8 mouse cellular contexts compared by ENCODE assay signal in genomic region chr5:23844531-23844841, GRCm38 (mm10). TPM values are rescaled to one million over a fixed set of nuclear protein-coding genes. Genes with fewer than 3 reads are reported as not detected.
DNase-seq lines count a peak whose midpoint lies in the region; ATAC-seq and TF ChIP-seq lines count a peak whose summit lies in the region.

No protein-coding gene starts in this region.

- DNase-seq in frontal cortex, postnatal 14 days (ENCODE audit: low spot score in 2 of 2), result no peak
- peak; percentile 43 for DNase-seq in hindbrain, embryonic 14.5 days (ENCODE audit: low spot score)
- DNase-seq in liver, embryonic 13.5 days, result no peak
- DNase-seq in yolk sac, embryonic 10.5 days (ENCODE audit: low spot score), result no peak

- peak overlapping the region; percentile 18 for H3K27ac ChIP-seq in ES-Bruce4 (ENCODE audit: insufficient read depth, low read length)
- peak overlapping the region; percentile 79 for H3K27ac ChIP-seq in hindbrain, embryonic 14.5 days
- H3K27ac ChIP-seq in liver, embryonic 13.5 days, result peak overlapping the region; percentile 75
- H3K27ac ChIP-seq in neural tube, embryonic 13.5 days (replicated peaks), result peak overlapping the region; percentile 87

- peak overlapping the region; percentile 70 for H3K9ac ChIP-seq in ES-Bruce4 (ENCODE audit: low read depth, poor library complexity, severe bottlenecking)
- H3K9ac ChIP-seq in hindbrain, embryonic 14.5 days, result peak overlapping the region; percentile 74
- peak overlapping the region; percentile 87 for H3K9ac ChIP-seq in liver, embryonic 13.5 days
- H3K9ac ChIP-seq in neural tube, embryonic 13.5 days, result peak overlapping the region; percentile 68

- no peaks in the 10 kb centered on the region for H3K27me3 ChIP-seq in ES-Bruce4 (ENCODE audit: control insufficient read depth, insufficient read depth, low read length, poor library complexity, severe bottlenecking)
- peaks cover 9% of the 10 kb centered on the region for H3K27me3 ChIP-seq in erythroblast, embryonic 14.5 days (ENCODE audit: control insufficient read depth)
- H3K27me3 ChIP-seq in hindbrain, embryonic 14.5 days (ENCODE audit: control insufficient read depth, insufficient read depth, low read length), result no peaks in the 10 kb centered on the region
- no peaks in the 10 kb centered on the region for H3K27me3 ChIP-seq in liver, embryonic 13.5 days
- no peaks in the 10 kb centered on the region for H3K27me3 ChIP-seq in neural tube, embryonic 13.5 days

- no peak for TF ChIP-seq CTCF in ES-Bruce4 (IDR thresholded peaks at IDR 0.05; ENCODE audit: low read depth, low read length)

- H3K36me3 ChIP-seq in ES-Bruce4 (ENCODE audit: control insufficient read depth, insufficient read depth, low read length, poor library complexity, severe bottlenecking), result peaks cover 10% of the 10 kb centered on the region
- peaks cover 18% of the 10 kb centered on the region for H3K36me3 ChIP-seq in erythroblast, embryonic 14.5 days (ENCODE audit: control insufficient read depth)
- peaks cover 13% of the 10 kb centered on the region for H3K36me3 ChIP-seq in hindbrain, embryonic 14.5 days (replicated peaks; ENCODE audit: control insufficient read depth, insufficient read depth)
- H3K36me3 ChIP-seq in liver, embryonic 13.5 days, result peaks cover 6% of the 10 kb centered on the region; the same call in 1 of the 2 replicates
- peaks cover 10% of the 10 kb centered on the region for H3K36me3 ChIP-seq in neural tube, embryonic 13.5 days

- ATAC-seq in frontal cortex, adult (ENCODE audit: low TSS enrichment), result peak; percentile 26
- ATAC-seq in hindbrain, embryonic 14.5 days (ENCODE audit: low FRiP score), result no peak
- ATAC-seq in liver, embryonic 13.5 days (ENCODE audit: low read depth), result 0 out of 2 replicates have a peak, but pooled peaks have one; percentile 2
- 0 out of 2 replicates have a peak, but pooled peaks have one; percentile 20 for ATAC-seq in neural tube, embryonic 13.5 days (ENCODE audit: low read depth)

- H3K4me2 ChIP-seq in hindbrain, embryonic 14.5 days (replicated peaks), result peak overlapping the region; percentile 78
- peak overlapping the region; percentile 84 for H3K4me2 ChIP-seq in liver, embryonic 13.5 days
- peak overlapping the region; percentile 69 for H3K4me2 ChIP-seq in neural tube, embryonic 13.5 days

- no peak for TF ChIP-seq POLR2A in ES-Bruce4 (IDR thresholded peaks at IDR 0.05; ENCODE audit: insufficient read depth, low read length)

- no peaks in the 10 kb centered on the region for H3K9me3 ChIP-seq in ES-Bruce4 (replicated peaks; ENCODE audit: control insufficient read depth, insufficient read depth, low read length, poor library complexity, severe bottlenecking)
- no peaks in the 10 kb centered on the region for H3K9me3 ChIP-seq in erythroblast, embryonic 14.5 days (ENCODE audit: control insufficient read depth, low read length)
- no peaks in the 10 kb centered on the region for H3K9me3 ChIP-seq in hindbrain, embryonic 14.5 days (ENCODE audit: control insufficient read depth, low read length)
- H3K9me3 ChIP-seq in liver, embryonic 13.5 days (replicated peaks), result no peaks in the 10 kb centered on the region
- H3K9me3 ChIP-seq in neural tube, embryonic 13.5 days, result no peaks in the 10 kb centered on the region

- WGBS in hindbrain, embryonic 14.5 days, result 41% methylated on average over 7 of the region's 7 CpGs
- 20% methylated on average over 7 of the region's 7 CpGs for WGBS in liver, embryonic 13.5 days (ENCODE audit: insufficient replicate concordance)
- WGBS in neural tube, embryonic 13.5 days, result 40% methylated on average over 7 of the region's 7 CpGs

- no peak for TF ChIP-seq EP300 in ES-Bruce4 (IDR thresholded peaks at IDR 0.05; ENCODE audit: insufficient read depth, low read depth, low read length)

- peak overlapping the region; percentile 56 for H3K4me3 ChIP-seq in ES-Bruce4 (ENCODE audit: low read depth, low read length)
- peak overlapping the region; percentile 82 for H3K4me3 ChIP-seq in erythroblast, embryonic 14.5 days (replicated peaks)
- peak overlapping the region; percentile 58 for H3K4me3 ChIP-seq in hindbrain, embryonic 14.5 days (replicated peaks; ENCODE audit: low read length)
- H3K4me3 ChIP-seq in liver, embryonic 13.5 days (replicated peaks), result peak overlapping the region; percentile 82
- H3K4me3 ChIP-seq in neural tube, embryonic 13.5 days, result peak overlapping the region; percentile 62

- H3K4me1 ChIP-seq in ES-Bruce4 (ENCODE audit: control insufficient read depth, insufficient read depth, low read length), result peaks cover 2% of the 10 kb centered on the region
- H3K4me1 ChIP-seq in erythroblast, embryonic 14.5 days (ENCODE audit: control insufficient read depth), result peaks cover 16% of the 10 kb centered on the region
- peaks cover 21% of the 10 kb centered on the region for H3K4me1 ChIP-seq in hindbrain, embryonic 14.5 days (replicated peaks; ENCODE audit: control insufficient read depth, insufficient read depth, low read length)
- peaks cover 18% of the 10 kb centered on the region for H3K4me1 ChIP-seq in liver, embryonic 13.5 days (replicated peaks)
- H3K4me1 ChIP-seq in neural tube, embryonic 13.5 days (replicated peaks), result peaks cover 27% of the 10 kb centered on the region

RNA-seq across cellular contexts. Expression of gene Tomm7, which starts 0.5 kb away (rescaled TPM):
- polyA plus RNA-seq in ES-Bruce4 (2011; ENCODE audit: insufficient read depth, insufficient read length, low read depth, missing spikeins), result 101 and 113 TPM in 2 replicates
- 0.81 and 1.7 TPM in 2 replicates for polyA plus RNA-seq in erythroblast, embryonic 14.5 days (2012)
- polyA plus RNA-seq in hindbrain, embryonic 14.5 days (2014; fragmentation: Nextera tagmentation; extraction: Ambion mirVana), result 80.0 and 97.7 TPM in 2 replicates
- 93.8 and 94.0 TPM in 2 replicates for polyA plus RNA-seq in liver, embryonic 13.5 days (2015; fragmentation: Nextera tagmentation; extraction: Ambion mirVana)
- polyA plus RNA-seq in neural tube, embryonic 13.5 days (2015; fragmentation: Nextera tagmentation; extraction: Ambion mirVana), result 82.3 and 98.8 TPM in 2 replicates

RNA-seq across cellular contexts. Expression of gene Rint1, which starts 57.0 kb away (rescaled TPM):
- polyA plus RNA-seq in ES-Bruce4 (2011; ENCODE audit: insufficient read depth, insufficient read length, low read depth, missing spikeins), result 29.6 and 33.2 TPM in 2 replicates
- 0.97 and 1.2 TPM in 2 replicates for polyA plus RNA-seq in erythroblast, embryonic 14.5 days (2012)
- 25.8 and 28.8 TPM in 2 replicates for polyA plus RNA-seq in hindbrain, embryonic 14.5 days (2014; fragmentation: Nextera tagmentation; extraction: Ambion mirVana)
- 21.9 and 24.3 TPM in 2 replicates for polyA plus RNA-seq in liver, embryonic 13.5 days (2015; fragmentation: Nextera tagmentation; extraction: Ambion mirVana)
- polyA plus RNA-seq in neural tube, embryonic 13.5 days (2015; fragmentation: Nextera tagmentation; extraction: Ambion mirVana), result 33.8 and 37.9 TPM in 2 replicates

Comparison
In these comparisons a context has a peak if more than half of its experiments do, and no peak if none do; other contexts are left out.
1. H3K27ac ChIP-seq: peak in every context shown above with its lines; median percentile 87 in neural tube, embryonic 13.5 days; 79 in hindbrain, embryonic 14.5 days; 75 in liver, embryonic 13.5 days; 18 in ES-Bruce4.
2. RNA of gene Tomm7, which starts 0.5 kb away (polyA plus RNA-seq): 101 to 113 TPM in ES-Bruce4, 82.3 to 98.8 TPM in neural tube, embryonic 13.5 days, 80.0 to 97.7 TPM in hindbrain, embryonic 14.5 days and 93.8 to 94.0 TPM in liver, embryonic 13.5 days; 0.81 to 1.7 TPM in erythroblast, embryonic 14.5 days; every median in the first group is over 10 times any median in the second.
3. RNA of gene Rint1, which starts 57.0 kb away (polyA plus RNA-seq): 33.8 to 37.9 TPM in neural tube, embryonic 13.5 days, 29.6 to 33.2 TPM in ES-Bruce4, 25.8 to 28.8 TPM in hindbrain, embryonic 14.5 days and 21.9 to 24.3 TPM in liver, embryonic 13.5 days; 0.97 to 1.2 TPM in erythroblast, embryonic 14.5 days; every median in the first group is over 10 times any median in the second.
4. Peak in every context shown above with its lines, with median percentiles within 50 percentile points of each other: H3K4me3 ChIP-seq, H3K9ac ChIP-seq and H3K4me2 ChIP-seq.